Mouse (Mus musculus): ENCODE results near the gene Zfp663. TPM values are rescaled to one million over a fixed set of nuclear protein-coding genes. Genes with fewer than 3 reads are reported as not detected.

The Zfp663 gene
- polyA plus RNA-seq, 1 experiment, result not detected

DNA sequence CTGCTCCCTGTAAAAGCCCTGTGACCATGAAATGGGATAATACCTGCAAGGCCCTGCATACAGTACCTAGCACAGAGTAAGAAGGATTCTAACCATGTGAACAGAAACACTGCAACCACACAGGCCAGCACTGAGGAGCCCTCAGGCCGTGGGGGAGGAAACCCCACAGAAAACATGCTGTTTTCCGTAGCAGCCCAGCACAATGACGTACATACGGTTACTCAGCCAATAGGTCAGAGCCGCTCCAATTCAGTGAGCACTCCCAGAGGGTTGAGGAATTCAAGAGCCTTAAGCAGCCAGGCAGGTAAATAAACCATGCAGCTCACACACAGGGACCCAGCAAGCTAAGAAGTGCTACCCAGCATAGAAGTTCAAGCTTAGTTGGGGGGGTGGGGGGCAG lies 44.6 kb downstream of the Zfp663 start:
- no peaks in the 10 kb centered on the region for H3K27me3 ChIP-seq (replicated peaks)
- peaks cover 28% of the 10 kb centered on the region for H3K36me3 ChIP-seq (replicated peaks; ENCODE audit: low read length)
- TF ChIP-seq GATA1 (IDR thresholded peaks at IDR 0.05; ENCODE audit: borderline replicate concordance, low read length), result no peak
- TF ChIP-seq FLI1 (IDR thresholded peaks at IDR 0.05; ENCODE audit: low read length), result no peak
- no peaks in the 10 kb centered on the region for H3K9me3 ChIP-seq
- peaks cover 94% of the 10 kb centered on the region for H3K4me1 ChIP-seq
- no peak overlapping the region for H3K4me3 ChIP-seq (replicated peaks)

DNA sequence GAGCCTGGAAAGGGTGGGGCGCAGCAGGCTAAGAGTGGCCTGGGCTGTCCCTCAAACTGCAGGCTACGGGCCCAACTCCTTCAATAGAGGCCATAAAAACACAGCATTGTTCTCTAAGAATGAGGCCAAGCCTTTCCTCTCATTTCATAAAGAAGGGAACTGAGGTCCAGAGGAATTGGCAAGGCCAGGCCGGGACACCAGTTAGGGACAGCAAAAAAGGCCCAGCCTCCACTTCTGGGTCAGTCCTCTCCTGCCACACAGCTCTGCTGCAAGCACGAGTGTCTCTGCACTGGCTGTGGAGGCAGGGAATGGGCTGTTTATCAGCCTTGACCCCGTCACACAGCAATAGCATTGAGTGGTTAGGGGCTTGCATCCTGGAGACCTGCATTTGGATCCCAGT lies 45.0 kb downstream of the Zfp663 start:
- Histone ChIP-seq H3K27me3 (replicated peaks) (no peaks in the 10 kb centered on the region), H3K36me3 (replicated peaks; ENCODE audit: low read length) (peaks cover 32% of the 10 kb centered on the region), H3K9me3 (no peaks in the 10 kb centered on the region), H3K4me1 (peaks cover 94% of the 10 kb centered on the region), H3K4me3 (replicated peaks) (peak overlapping the region; percentile 46)
- TF ChIP-seq GATA1 (IDR thresholded peaks at IDR 0.05; ENCODE audit: borderline replicate concordance, low read length) (no peak), FLI1 (IDR thresholded peaks at IDR 0.05; ENCODE audit: low read length) (no peak)

- Histone ChIP-seq H3K36me3 (replicated peaks; ENCODE audit: low read length) (peaks cover 44% of the 10 kb centered on the region), H3K27me3 (replicated peaks) (no peaks in the 10 kb centered on the region), H3K4me3 (replicated peaks) (peak overlapping the region; percentile 86), H3K9me3 (no peaks in the 10 kb centered on the region), H3K4me1 (peaks cover 94% of the 10 kb centered on the region)
- TF ChIP-seq FLI1 (IDR thresholded peaks at IDR 0.05; ENCODE audit: low read length), result no peak
- TF ChIP-seq GATA1 (IDR thresholded peaks at IDR 0.05; ENCODE audit: borderline replicate concordance, low read length), result no peak
These were observed 46.4 kb downstream of the Zfp663 start for GRCm38 (mm10) chr2:165321981-165322735.

- peaks cover 95% of the 10 kb centered on the region for H3K4me1 ChIP-seq
These were observed 47.1 kb downstream of the Zfp663 start for GRCm38 (mm10) chr2:165321381-165321888.

GRCm38 (mm10) chr2:165320531-165321150 lies 47.9 kb downstream of the Zfp663 start:
- H3K4me1 ChIP-seq, result peaks cover 99% of the 10 kb centered on the region
- H3K4me3 ChIP-seq (replicated peaks), result peak overlapping the region; percentile 86
- no peak for TF ChIP-seq GATA1 (IDR thresholded peaks at IDR 0.05; ENCODE audit: borderline replicate concordance, low read length)
- TF ChIP-seq FLI1 (IDR thresholded peaks at IDR 0.05; ENCODE audit: low read length), result no peak
- peaks cover 59% of the 10 kb centered on the region for H3K36me3 ChIP-seq (replicated peaks; ENCODE audit: low read length)
- no peaks in the 10 kb centered on the region for H3K9me3 ChIP-seq
- H3K27me3 ChIP-seq (replicated peaks), result no peaks in the 10 kb centered on the region

More at GRCm38 (mm10) chr2:165321381-165321888, 47.1 kb downstream of the Zfp663 start:
- H3K36me3 ChIP-seq (replicated peaks; ENCODE audit: low read length), result peaks cover 51% of the 10 kb centered on the region
- H3K4me3 ChIP-seq (replicated peaks), result peak overlapping the region; percentile 86
- no peaks in the 10 kb centered on the region for H3K27me3 ChIP-seq (replicated peaks)
- no peak for TF ChIP-seq FLI1 (IDR thresholded peaks at IDR 0.05; ENCODE audit: low read length)
- no peak for TF ChIP-seq GATA1 (IDR thresholded peaks at IDR 0.05; ENCODE audit: borderline replicate concordance, low read length)
- no peaks in the 10 kb centered on the region for H3K9me3 ChIP-seq

DNA sequence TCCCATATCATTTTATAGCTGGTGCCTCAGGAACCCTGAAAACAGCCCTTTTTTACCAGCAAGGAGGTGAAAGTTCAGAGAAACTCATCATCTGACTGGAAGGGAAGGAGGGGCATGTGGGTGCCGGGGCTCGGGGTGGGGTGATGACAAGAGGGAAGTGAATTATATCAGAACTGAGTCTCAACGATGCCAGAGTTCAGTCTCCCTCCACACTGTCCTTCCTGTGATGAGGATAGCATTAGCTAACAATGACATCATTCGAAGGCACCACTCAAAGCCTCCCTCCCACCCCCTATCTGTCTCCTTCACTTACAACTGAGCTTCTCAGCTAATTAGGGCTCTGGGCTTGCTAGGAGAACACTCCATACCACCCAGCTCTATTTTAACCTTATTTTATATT lies 49.0 kb downstream of the Zfp663 start:
- H3K36me3 ChIP-seq (replicated peaks; ENCODE audit: low read length), result peaks cover 70% of the 10 kb centered on the region
- H3K27me3 ChIP-seq (replicated peaks), result no peaks in the 10 kb centered on the region
- no peaks in the 10 kb centered on the region for H3K9me3 ChIP-seq
- H3K4me3 ChIP-seq (replicated peaks), result peak overlapping the region; percentile 53
- peaks cover 91% of the 10 kb centered on the region for H3K4me1 ChIP-seq
- TF ChIP-seq FLI1 (IDR thresholded peaks at IDR 0.05; ENCODE audit: low read length), result no peak
- no peak for TF ChIP-seq GATA1 (IDR thresholded peaks at IDR 0.05; ENCODE audit: borderline replicate concordance, low read length)

DNA sequence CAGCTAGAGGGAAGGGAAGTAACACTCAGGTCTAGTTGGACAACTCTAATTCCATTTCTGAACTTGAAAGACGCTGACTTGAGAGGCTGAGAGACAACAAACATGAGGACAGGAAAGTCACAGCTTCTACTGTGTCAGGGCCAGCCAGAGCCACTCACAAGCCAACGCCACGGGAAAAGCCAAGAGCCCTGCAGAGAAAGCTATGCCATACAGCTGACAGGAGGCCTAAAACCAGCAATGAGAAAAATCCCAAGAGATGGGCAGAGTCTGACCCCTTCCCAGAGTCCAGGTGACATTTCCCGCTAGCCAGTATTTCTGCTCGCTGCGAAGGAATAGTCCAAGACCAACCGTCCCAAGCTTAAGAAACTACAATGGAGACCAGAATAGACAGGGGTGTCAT lies 49.6 kb downstream of the Zfp663 start:
- H3K27me3 ChIP-seq (replicated peaks), result no peaks in the 10 kb centered on the region
- peaks cover 86% of the 10 kb centered on the region for H3K4me1 ChIP-seq
- no peaks in the 10 kb centered on the region for H3K9me3 ChIP-seq
- TF ChIP-seq GATA1 (IDR thresholded peaks at IDR 0.05; ENCODE audit: borderline replicate concordance, low read length) (no peak), FLI1 (IDR thresholded peaks at IDR 0.05; ENCODE audit: low read length) (no peak)
- H3K36me3 ChIP-seq (replicated peaks; ENCODE audit: low read length), result peaks cover 71% of the 10 kb centered on the region
- no peak overlapping the region for H3K4me3 ChIP-seq (replicated peaks)

- H3K27me3 ChIP-seq (replicated peaks), result no peaks in the 10 kb centered on the region
- H3K4me3 ChIP-seq (replicated peaks), result peak overlapping the region; percentile 64
- peaks cover 71% of the 10 kb centered on the region for H3K36me3 ChIP-seq (replicated peaks; ENCODE audit: low read length)
- H3K9me3 ChIP-seq, result no peaks in the 10 kb centered on the region
- TF ChIP-seq GATA1 (IDR thresholded peaks at IDR 0.05; ENCODE audit: borderline replicate concordance, low read length), result no peak
- TF ChIP-seq FLI1 (IDR thresholded peaks at IDR 0.05; ENCODE audit: low read length), result no peak
- peaks cover 74% of the 10 kb centered on the region for H3K4me1 ChIP-seq
These were observed 50.8 kb downstream of the Zfp663 start for GRCm38 (mm10) chr2:165317621-165318263.

GRCm38 (mm10) chr2:165316837-165317473 lies 51.6 kb downstream of the Zfp663 start:
- peaks cover 66% of the 10 kb centered on the region for H3K4me1 ChIP-seq
- no peak for TF ChIP-seq GATA1 (IDR thresholded peaks at IDR 0.05; ENCODE audit: borderline replicate concordance, low read length)
- no peaks in the 10 kb centered on the region for H3K9me3 ChIP-seq
- no peaks in the 10 kb centered on the region for H3K27me3 ChIP-seq (replicated peaks)
- H3K36me3 ChIP-seq (replicated peaks; ENCODE audit: low read length), result peaks cover 71% of the 10 kb centered on the region
- peak overlapping the region; percentile 26 for H3K4me3 ChIP-seq (replicated peaks)

All from megakaryocyte, embryonic 14.5 days (primary cell).